Mouse (Mus musculus): ENCODE measurements around the gene Mvp. TPM values are rescaled to one million over a fixed set of nuclear protein-coding genes. Genes with fewer than 3 reads are reported as not detected.
A peak's percentile ranks its signal among the peaks of the same experiment; 100 is the strongest.

The Mvp gene
- polyA plus RNA-seq, 1 experiment from 2014 or later = 44.6 TPM

DNA sequence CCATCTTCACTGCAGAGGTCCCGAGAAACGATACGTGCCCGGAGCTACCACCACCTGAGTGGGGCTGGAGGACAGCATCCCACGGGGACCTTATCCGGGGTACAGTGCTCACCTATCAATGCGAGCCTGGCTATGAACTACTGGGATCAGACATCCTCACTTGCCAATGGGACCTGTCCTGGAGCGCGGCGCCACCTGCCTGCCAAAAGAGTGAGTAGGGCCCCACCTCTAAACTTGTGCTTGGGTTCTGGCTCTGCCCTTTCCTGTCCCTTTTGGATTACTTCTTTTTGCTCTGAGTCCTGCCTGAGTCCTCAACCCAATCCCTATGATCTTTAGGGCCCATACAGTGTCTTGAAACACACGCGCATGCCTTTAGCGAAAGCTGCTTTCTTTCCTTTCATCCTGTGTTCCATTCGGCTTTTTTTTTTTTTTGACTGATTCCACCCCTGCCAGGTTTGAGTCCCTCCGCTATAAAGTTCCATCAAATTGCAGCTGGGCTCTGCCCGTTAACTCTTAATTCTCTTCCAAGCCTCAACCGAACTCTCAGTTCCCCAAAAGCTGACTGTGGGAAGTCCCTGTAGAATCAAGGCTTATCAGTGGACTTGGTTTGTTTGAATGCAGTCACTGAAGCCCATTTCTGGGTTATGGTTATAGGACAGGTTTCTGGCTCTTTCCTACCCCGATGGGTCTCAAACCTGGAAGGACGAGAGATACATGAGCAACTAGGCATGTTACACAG, 50.7 kb downstream of the Mvp start:
- WGBS = 28% methylated on average over 18 of the region's 19 CpGs
- Histone ChIP-seq H3K9ac (replicated peaks; ENCODE audit: low read depth) (no peak overlapping the region), H3K27me3 (replicated peaks; ENCODE audit: insufficient read depth, low read length) (0 out of 2 replicates have a peak, but pooled peaks cover 5% of the 10 kb centered on the region), H3K27ac (ENCODE audit: low read length) (no peak overlapping the region), H3K9me3 (ENCODE audit: low read length) (no peaks in the 10 kb centered on the region), H3K4me1 (ENCODE audit: insufficient read depth, low read depth, low read length) (no peaks in the 10 kb centered on the region), H3K4me3 (ENCODE audit: low read depth, low read length) (no peak overlapping the region), H3K4me2 (replicated peaks; ENCODE audit: low read depth, low read length) (no peak overlapping the region), H3K36me3 (ENCODE audit: insufficient read depth, low read length) (no peaks in the 10 kb centered on the region)
- peak; percentile 74 for TF ChIP-seq CTCF (IDR thresholded peaks at IDR 0.05)
- TF ChIP-seq EP300 (IDR thresholded peaks at IDR 0.05) = no peak
- DNase-seq (ENCODE audit: low spot score) (peak; percentile 52), ATAC-seq (0 out of 2 replicates have a peak, but pooled peaks have one; percentile 30)

DNA sequence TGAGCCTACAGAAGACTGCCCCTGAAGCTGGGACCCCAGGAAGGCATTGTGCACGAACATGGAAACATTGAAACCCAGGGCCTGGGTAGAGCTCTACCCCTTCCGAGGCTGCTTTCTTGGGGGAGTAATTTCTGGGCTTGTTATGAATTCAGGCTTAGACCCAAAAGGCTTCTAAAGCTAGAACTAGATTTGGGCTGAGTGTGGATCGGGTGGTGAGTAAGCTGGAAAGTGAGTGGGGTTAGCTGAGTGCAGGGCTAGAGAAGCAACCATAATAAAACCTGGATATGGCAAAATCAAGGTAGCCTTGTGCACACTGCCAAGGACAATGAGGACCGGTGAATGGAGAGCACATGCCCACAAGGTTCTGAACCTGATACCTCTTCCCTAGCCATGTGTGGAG, 52.5 kb downstream of the Mvp start:
- no peak for ATAC-seq
- Histone ChIP-seq H3K27ac (ENCODE audit: low read length) (no peak overlapping the region), H3K4me1 (ENCODE audit: insufficient read depth, low read depth, low read length) (no peaks in the 10 kb centered on the region), H3K9ac (replicated peaks; ENCODE audit: low read depth) (no peak overlapping the region), H3K4me2 (replicated peaks; ENCODE audit: low read depth, low read length) (no peak overlapping the region), H3K36me3 (ENCODE audit: insufficient read depth, low read length) (no peaks in the 10 kb centered on the region), H3K9me3 (ENCODE audit: low read length) (no peaks in the 10 kb centered on the region), H3K27me3 (replicated peaks; ENCODE audit: insufficient read depth, low read length) (0 out of 2 replicates have a peak, but pooled peaks cover 5% of the 10 kb centered on the region), H3K4me3 (ENCODE audit: low read depth, low read length) (no peak overlapping the region)
- TF ChIP-seq EP300 (IDR thresholded peaks at IDR 0.05) = no peak
- no peak for TF ChIP-seq CTCF (IDR thresholded peaks at IDR 0.05)
- WGBS = 89% methylated on average over 4 of the region's 4 CpGs
- DNase-seq (ENCODE audit: low spot score) = no peak

- 85% methylated on average over 5 of the region's 5 CpGs for WGBS
- no peak for DNase-seq (ENCODE audit: low spot score)
Measured at GRCm38 (mm10) chr7:126961095-126961494, 53.3 kb downstream of the Mvp start.

GRCm38 (mm10) chr7:126959780-126960179, 54.6 kb downstream of the Mvp start:
- ATAC-seq (0 out of 2 replicates have a peak, but pooled peaks have one; percentile 12), DNase-seq (ENCODE audit: low spot score) (no peak)
- TF ChIP-seq CTCF (IDR thresholded peaks at IDR 0.05) (no peak), EP300 (IDR thresholded peaks at IDR 0.05) (no peak)
- Histone ChIP-seq H3K4me2 (replicated peaks; ENCODE audit: low read depth, low read length) (no peak overlapping the region), H3K9me3 (ENCODE audit: low read length) (no peaks in the 10 kb centered on the region), H3K36me3 (ENCODE audit: insufficient read depth, low read length) (no peaks in the 10 kb centered on the region), H3K4me3 (ENCODE audit: low read depth, low read length) (no peak overlapping the region), H3K4me1 (ENCODE audit: insufficient read depth, low read depth, low read length) (no peaks in the 10 kb centered on the region), H3K27ac (ENCODE audit: low read length) (no peak overlapping the region), H3K27me3 (replicated peaks; ENCODE audit: insufficient read depth, low read length) (0 out of 2 replicates have a peak, but pooled peaks cover 5% of the 10 kb centered on the region), H3K9ac (replicated peaks; ENCODE audit: low read depth) (no peak overlapping the region)
- 33% methylated on average over 9 of the region's 9 CpGs for WGBS

More at GRCm38 (mm10) chr7:126961095-126961494, 53.3 kb downstream of the Mvp start:
- Histone ChIP-seq H3K4me3 (ENCODE audit: low read depth, low read length) (no peak overlapping the region), H3K27me3 (replicated peaks; ENCODE audit: insufficient read depth, low read length) (0 out of 2 replicates have a peak, but pooled peaks cover 5% of the 10 kb centered on the region), H3K9me3 (ENCODE audit: low read length) (no peaks in the 10 kb centered on the region), H3K9ac (replicated peaks; ENCODE audit: low read depth) (no peak overlapping the region), H3K27ac (ENCODE audit: low read length) (no peak overlapping the region), H3K4me2 (replicated peaks; ENCODE audit: low read depth, low read length) (no peak overlapping the region), H3K36me3 (ENCODE audit: insufficient read depth, low read length) (no peaks in the 10 kb centered on the region), H3K4me1 (ENCODE audit: insufficient read depth, low read depth, low read length) (no peaks in the 10 kb centered on the region)
- ATAC-seq = no peak
- no peak for TF ChIP-seq CTCF (IDR thresholded peaks at IDR 0.05)
- no peak for TF ChIP-seq EP300 (IDR thresholded peaks at IDR 0.05)

GRCm38 (mm10) chr7:126955125-126955524, 59.3 kb downstream of the Mvp start:
- H3K4me2 ChIP-seq (replicated peaks; ENCODE audit: low read depth, low read length) = no peak overlapping the region
- DNase-seq (ENCODE audit: low spot score) = no peak
- no peaks in the 10 kb centered on the region for H3K36me3 ChIP-seq (ENCODE audit: insufficient read depth, low read length)
- H3K9me3 ChIP-seq (ENCODE audit: low read length) = no peaks in the 10 kb centered on the region
- H3K4me3 ChIP-seq (ENCODE audit: low read depth, low read length) = no peak overlapping the region
- TF ChIP-seq CTCF (IDR thresholded peaks at IDR 0.05) (no peak), EP300 (IDR thresholded peaks at IDR 0.05) (no peak)
- ATAC-seq = no peak
- H3K27me3 ChIP-seq (replicated peaks; ENCODE audit: insufficient read depth, low read length) = peaks cover 11% of the 10 kb centered on the region
- no peak overlapping the region for H3K9ac ChIP-seq (replicated peaks; ENCODE audit: low read depth)
- 42% methylated on average over 3 of the region's 3 CpGs for WGBS
- H3K4me1 ChIP-seq (ENCODE audit: insufficient read depth, low read depth, low read length) = no peaks in the 10 kb centered on the region
- no peak overlapping the region for H3K27ac ChIP-seq (ENCODE audit: low read length)

DNA sequence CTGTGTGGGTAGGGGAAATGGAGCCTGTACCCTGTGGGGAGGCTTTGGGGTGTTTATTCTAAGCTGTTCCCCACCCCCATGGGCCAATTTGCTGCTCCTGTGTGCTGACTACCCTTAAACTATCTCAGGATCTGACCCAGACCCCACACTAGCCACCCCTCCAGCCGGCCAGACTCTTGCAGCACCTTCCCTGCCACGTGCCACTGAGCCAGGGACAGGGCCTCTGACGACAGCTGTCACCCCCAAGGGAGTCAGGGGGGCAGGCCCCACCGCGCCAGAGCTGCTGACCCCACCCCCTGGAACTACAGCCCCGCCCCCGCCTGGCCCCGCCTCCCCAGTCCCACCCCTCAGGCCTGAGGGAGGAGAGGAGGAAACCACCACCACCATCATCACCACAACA, 61.8 kb downstream of the Mvp start:
- no peak for TF ChIP-seq EP300 (IDR thresholded peaks at IDR 0.05)
- no peak for TF ChIP-seq CTCF (IDR thresholded peaks at IDR 0.05)
- Histone ChIP-seq H3K36me3 (ENCODE audit: insufficient read depth, low read length) (no peaks in the 10 kb centered on the region), H3K4me3 (ENCODE audit: low read depth, low read length) (no peak overlapping the region), H3K9ac (replicated peaks; ENCODE audit: low read depth) (no peak overlapping the region), H3K4me1 (ENCODE audit: insufficient read depth, low read depth, low read length) (peaks cover 5% of the 10 kb centered on the region; the same call in 1 of the 2 replicates), H3K27me3 (replicated peaks; ENCODE audit: insufficient read depth, low read length) (peaks cover 13% of the 10 kb centered on the region), H3K9me3 (ENCODE audit: low read length) (no peaks in the 10 kb centered on the region), H3K27ac (ENCODE audit: low read length) (no peak overlapping the region), H3K4me2 (replicated peaks; ENCODE audit: low read depth, low read length) (no peak overlapping the region)
- no peak for DNase-seq (ENCODE audit: low spot score)
- 0% methylated on average over 6 of the region's 8 CpGs for WGBS
- ATAC-seq = no peak

All from lung, postnatal 0 days (tissue).